Mouse (Mus musculus) neural tube, embryonic 11.5 days (tissue): ENCODE measurements around the gene Idnk. TPM values are rescaled to one million over a fixed set of nuclear protein-coding genes. Genes with fewer than 3 reads are reported as not detected.

ENCODE experiments used
- ATAC-seq: fragments of 200-750 bp; cut with Nextera tagmentation; 2 replicates; pipeline ENCODE4 v1.8.0; 2017; ENCODE audit warnings: moderate number of reproducible peaks, mild to moderate bottlenecking, moderate TSS enrichment, moderate library complexity; ENCODE audit not compliant: insufficient read depth, low FRiP score, low TSS enrichment
- DNase-seq: peaks from one replicate; pipeline ENCODE4 v3.0.0-alpha.2; 2015; ENCODE audit warnings: low spot score
- H3K27ac ChIP-seq: fragments of 300-500 bp; sonication (generic); 2 replicates; pipeline ENCODE4 v1.5.1; 2014; ENCODE audit warnings: low read depth, mild to moderate bottlenecking, low read length
- H3K27me3 ChIP-seq: fragments of 300-500 bp; sonication (generic); 2 replicates; pipeline ENCODE4 v1.6.1; 2014; ENCODE audit warnings: mild to moderate bottlenecking, low read length, mixed read lengths; ENCODE audit not compliant: control insufficient read depth, insufficient read depth
- H3K36me3 ChIP-seq: fragments of 300-500 bp; sonication (generic); 2 replicates; pipeline ENCODE4 v1.6.1; 2014; ENCODE audit warnings: mild to moderate bottlenecking, low read length, moderate library complexity, mixed read lengths; ENCODE audit not compliant: control insufficient read depth, insufficient read depth
- H3K4me1 ChIP-seq: fragments of 300-500 bp; sonication (generic); 2 replicates; pipeline ENCODE4 v1.6.1; 2014; ENCODE audit warnings: low read length, mixed read lengths; ENCODE audit not compliant: control insufficient read depth, insufficient read depth
- H3K4me2 ChIP-seq: fragments of 300-500 bp; sonication (generic); 2 replicates; pipeline ENCODE4 v1.6.1; 2014; ENCODE audit warnings: low read depth, mild to moderate bottlenecking, moderate library complexity
- H3K4me3 ChIP-seq: fragments of 300-500 bp; sonication (generic); 2 replicates; pipeline ENCODE4 v1.5.1; 2014; ENCODE audit warnings: low read depth, low read length
- H3K9ac ChIP-seq: fragments of 300-500 bp; sonication (generic); 2 replicates; pipeline ENCODE4 v1.6.1; 2014; ENCODE audit warnings: mild to moderate bottlenecking, low read length
- H3K9me3 ChIP-seq: fragments of 300-500 bp; sonication (generic); 2 replicates; pipeline ENCODE4 v1.6.1; 2016; ENCODE audit warnings: low read length; ENCODE audit not compliant: control insufficient read depth
- WGBS: fragments of 180-500 bp; shearing (Covaris S2); extraction: QIAGEN DNeasy Blood & Tissue Kit; methylation state at CpG from one replicate; pipeline ENCODE4 v1.1.7; 2014; 5-methylcytosine and 5-hydroxymethylcytosine counted together
- polyA plus RNA-seq: library from polyadenylated mRNA; unstranded; fragments of >200 nt; fragmentation: Nextera tagmentation; extraction: Ambion mirVana; gene quantifications from 2 replicates; pipeline ENCODE4 v1.2.1, GENCODE M21; 2014

The Idnk gene
- polyA plus RNA-seq, 1 experiment from 2014 or later: 54.4 TPM

GRCm38 (mm10) chr13:58177511-58178208, 20.2 kb downstream of the Idnk start:
- DNase-seq (no peak), ATAC-seq (no peak)
- WGBS: 89% methylated on average over 9 of the region's 9 CpGs
- Histone ChIP-seq H3K9ac (no peak overlapping the region), H3K9me3 (no peaks in the 10 kb centered on the region), H3K4me3 (no peak overlapping the region), H3K27ac (no peak overlapping the region), H3K36me3 (peaks cover 6% of the 10 kb centered on the region), H3K4me2 (no peak overlapping the region), H3K4me1 (no peaks in the 10 kb centered on the region), H3K27me3 (no peaks in the 10 kb centered on the region)

- H3K4me2 ChIP-seq: no peak overlapping the region
- H3K27me3 ChIP-seq: no peaks in the 10 kb centered on the region
- no peaks in the 10 kb centered on the region for H3K4me1 ChIP-seq
- no peak overlapping the region for H3K4me3 ChIP-seq
- WGBS: 83% methylated on average over 14 of the region's 14 CpGs
- H3K36me3 ChIP-seq: peaks cover 8% of the 10 kb centered on the region; the same call in 1 of the 2 replicates
- ATAC-seq (no peak), DNase-seq (no peak)
- H3K9ac ChIP-seq: no peak overlapping the region
- H3K9me3 ChIP-seq: no peaks in the 10 kb centered on the region
- H3K27ac ChIP-seq: no peak overlapping the region
Observed at GRCm38 (mm10) chr13:58181607-58182551, 24.4 kb downstream of the Idnk start.

- Histone ChIP-seq H3K36me3 (peaks cover 8% of the 10 kb centered on the region; the same call in 1 of the 2 replicates), H3K9me3 (no peaks in the 10 kb centered on the region), H3K4me1 (no peaks in the 10 kb centered on the region), H3K4me3 (no peak overlapping the region), H3K27ac (no peak overlapping the region), H3K9ac (no peak overlapping the region), H3K4me2 (no peak overlapping the region), H3K27me3 (no peaks in the 10 kb centered on the region)
- ATAC-seq (no peak), DNase-seq (no peak)
- 93% methylated on average over 3 of the region's 3 CpGs for WGBS
Observed at GRCm38 (mm10) chr13:58184111-58184510, 26.7 kb downstream of the Idnk start.

GRCm38 (mm10) chr13:58186281-58186680, 28.8 kb downstream of the Idnk start:
- no peak overlapping the region for H3K4me3 ChIP-seq
- H3K27ac ChIP-seq: no peak overlapping the region
- no peaks in the 10 kb centered on the region for H3K4me1 ChIP-seq
- DNase-seq (no peak), ATAC-seq (no peak)
- H3K9me3 ChIP-seq: no peaks in the 10 kb centered on the region
- peaks cover 6% of the 10 kb centered on the region for H3K36me3 ChIP-seq
- H3K9ac ChIP-seq: no peak overlapping the region
- 85% methylated on average over 8 of the region's 8 CpGs for WGBS
- H3K27me3 ChIP-seq: no peaks in the 10 kb centered on the region
- no peak overlapping the region for H3K4me2 ChIP-seq

- H3K27me3 ChIP-seq: no peaks in the 10 kb centered on the region
- H3K36me3 ChIP-seq: peaks cover 13% of the 10 kb centered on the region
- no peak for DNase-seq
- no peaks in the 10 kb centered on the region for H3K9me3 ChIP-seq
- ATAC-seq: no peak
- H3K9ac ChIP-seq: no peak overlapping the region
- H3K4me3 ChIP-seq: no peak overlapping the region
- WGBS: 86% methylated on average over 3 of the region's 3 CpGs
- H3K4me2 ChIP-seq: no peak overlapping the region
- H3K27ac ChIP-seq: no peak overlapping the region
- H3K4me1 ChIP-seq: no peaks in the 10 kb centered on the region
Observed at GRCm38 (mm10) chr13:58187751-58188150, 30.3 kb downstream of the Idnk start.

- Histone ChIP-seq H3K4me3 (no peak overlapping the region), H3K9ac (no peak overlapping the region), H3K4me1 (no peaks in the 10 kb centered on the region), H3K27ac (no peak overlapping the region), H3K9me3 (no peaks in the 10 kb centered on the region), H3K27me3 (no peaks in the 10 kb centered on the region), H3K36me3 (peaks cover 11% of the 10 kb centered on the region), H3K4me2 (no peak overlapping the region)
- DNase-seq: peak; percentile 86
- ATAC-seq: no peak
- WGBS: 69% methylated on average over 4 of the region's 4 CpGs
Observed at GRCm38 (mm10) chr13:58188412-58188811, 31.0 kb downstream of the Idnk start.

- 84% methylated on average over 5 of the region's 5 CpGs for WGBS
- Histone ChIP-seq H3K27ac (no peak overlapping the region), H3K27me3 (no peaks in the 10 kb centered on the region), H3K9me3 (no peaks in the 10 kb centered on the region), H3K4me3 (no peak overlapping the region), H3K36me3 (peaks cover 11% of the 10 kb centered on the region), H3K4me1 (no peaks in the 10 kb centered on the region), H3K9ac (no peak overlapping the region), H3K4me2 (no peak overlapping the region)
- ATAC-seq: no peak
- DNase-seq: no peak
Observed at GRCm38 (mm10) chr13:58189473-58189872, 32.0 kb downstream of the Idnk start.

- no peak for DNase-seq
- ATAC-seq: no peak
- no peak overlapping the region for H3K27ac ChIP-seq
- H3K9me3 ChIP-seq: no peaks in the 10 kb centered on the region
- no peak overlapping the region for H3K4me3 ChIP-seq
- 97% methylated on average over 14 of the region's 14 CpGs for WGBS
- H3K36me3 ChIP-seq: peaks cover 14% of the 10 kb centered on the region
- no peak overlapping the region for H3K9ac ChIP-seq
- H3K4me1 ChIP-seq: no peaks in the 10 kb centered on the region
- no peak overlapping the region for H3K4me2 ChIP-seq
- H3K27me3 ChIP-seq: no peaks in the 10 kb centered on the region
Observed at GRCm38 (mm10) chr13:58191516-58191915, 34.1 kb downstream of the Idnk start.
